Mouse (Mus musculus) liver, postnatal 0 days (tissue): ENCODE results near the gene Rbl1.

Experiments
- CTCF ChIP-seq: sonication (generic); IDR thresholded peaks from 2 replicates; pipeline ENCODE4 v1.5.1; 2016; ENCODE audit warnings: antibody characterized with exemption, low read depth
- EP300 ChIP-seq: IDR thresholded peaks from 2 replicates; pipeline ENCODE4 v1.6.1; 2016; ENCODE audit warnings: antibody characterized with exemption, low read depth, mild to moderate bottlenecking

- TF ChIP-seq CTCF: no peak
- no peak for TF ChIP-seq EP300
Observed at GRCm38 (mm10) chr2:157119075-157119474, 85.3 kb downstream of the Rbl1 start.
